Mouse (Mus musculus) cerebellum, adult 9-11 months (tissue): ENCODE results near the gene Abca13.
"Not testable (repeated sequence)": the region's sequence is repeated elsewhere in the genome, so short reads cannot be mapped to it uniquely, and the experiment has no call there.

Source experiments
- DNase-seq: peaks from one replicate; pipeline ENCODE4 v3.0.0; 2022

The Abca13 gene

DNA sequence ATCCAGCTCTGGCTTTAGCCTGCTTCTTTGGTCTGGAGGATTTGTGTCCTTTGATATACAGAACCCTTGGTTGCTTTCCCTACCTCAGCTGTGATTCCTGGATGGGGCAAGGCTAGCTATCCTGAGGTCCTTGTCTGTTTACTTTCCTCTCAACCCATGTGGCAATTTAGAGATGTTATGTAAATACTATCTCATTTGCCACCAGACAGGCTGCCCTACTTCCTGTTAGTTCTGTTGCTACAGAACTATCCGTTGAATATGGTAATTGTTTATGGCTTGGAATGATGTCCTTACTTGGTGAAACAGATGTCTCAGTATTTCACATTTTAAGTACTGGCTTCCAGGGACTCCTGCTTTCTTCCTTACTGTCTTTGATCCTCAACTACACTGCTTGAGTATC, 107.9 kb downstream of the Abca13 start:
- no peak for DNase-seq

GRCm38 (mm10) chr11:9305450-9305849, 113.7 kb downstream of the Abca13 start:
- no peak for DNase-seq

- no peak for DNase-seq
These were observed 124.8 kb downstream of the Abca13 start for GRCm38 (mm10) chr11:9316545-9316944.

- peak; percentile 17 for DNase-seq
These were observed 125.6 kb downstream of the Abca13 start for GRCm38 (mm10) chr11:9317076-9317929.

GRCm38 (mm10) chr11:9338151-9338550, 146.4 kb downstream of the Abca13 start:
- DNase-seq, result no peak

DNA sequence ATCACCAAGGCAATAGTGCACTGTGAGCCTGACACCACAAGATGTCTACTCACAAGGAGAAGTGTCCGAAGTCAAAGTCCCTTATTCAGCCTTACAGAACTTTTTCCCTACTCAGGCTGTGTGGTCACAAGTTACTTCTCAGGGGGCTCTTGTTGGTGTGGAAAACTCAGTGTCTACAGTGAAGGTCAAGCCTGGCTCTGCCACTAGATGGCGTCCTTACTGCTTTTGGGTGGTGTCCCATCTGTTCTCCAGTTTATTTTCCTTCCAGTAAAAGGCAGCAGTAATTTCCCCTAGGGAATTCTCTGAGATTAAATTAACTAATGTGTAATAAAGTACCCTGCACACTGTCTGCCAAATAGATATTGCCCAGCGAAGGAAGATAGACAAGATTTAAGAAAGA, 156.0 kb downstream of the Abca13 start:
- no peak for DNase-seq

DNA sequence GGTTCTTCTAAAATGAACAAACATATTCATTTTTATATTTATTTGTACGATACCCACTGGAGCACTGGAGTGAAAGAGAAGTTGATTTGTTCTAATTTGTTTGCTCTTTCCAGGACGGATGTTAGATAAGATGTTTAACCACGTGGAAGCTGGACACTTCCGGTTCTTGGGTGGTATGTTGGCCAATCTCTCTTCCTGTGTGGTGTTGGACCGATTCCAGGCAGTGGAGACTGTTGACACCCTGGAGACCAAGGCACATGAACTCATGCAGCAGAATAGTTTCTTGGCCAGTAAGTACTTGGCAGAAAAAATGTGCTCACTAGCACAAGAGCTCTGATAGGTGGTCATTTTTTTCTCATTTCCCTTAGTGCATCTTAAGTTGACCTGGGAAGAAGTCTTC, 181.4 kb downstream of the Abca13 start:
- DNase-seq, result no peak

GRCm38 (mm10) chr11:9374426-9374825, 182.7 kb downstream of the Abca13 start:
- DNase-seq, result not testable (repeated sequence)

- no peak for DNase-seq
These were observed 196.8 kb downstream of the Abca13 start for GRCm38 (mm10) chr11:9388520-9388919.

- DNase-seq, result no peak
These were observed 225.2 kb downstream of the Abca13 start for GRCm38 (mm10) chr11:9416946-9417345.

GRCm38 (mm10) chr11:9420205-9420604, 228.5 kb downstream of the Abca13 start:
- no peak for DNase-seq

- DNase-seq, result no peak
These were observed 235.7 kb downstream of the Abca13 start for GRCm38 (mm10) chr11:9427411-9427810.

DNA sequence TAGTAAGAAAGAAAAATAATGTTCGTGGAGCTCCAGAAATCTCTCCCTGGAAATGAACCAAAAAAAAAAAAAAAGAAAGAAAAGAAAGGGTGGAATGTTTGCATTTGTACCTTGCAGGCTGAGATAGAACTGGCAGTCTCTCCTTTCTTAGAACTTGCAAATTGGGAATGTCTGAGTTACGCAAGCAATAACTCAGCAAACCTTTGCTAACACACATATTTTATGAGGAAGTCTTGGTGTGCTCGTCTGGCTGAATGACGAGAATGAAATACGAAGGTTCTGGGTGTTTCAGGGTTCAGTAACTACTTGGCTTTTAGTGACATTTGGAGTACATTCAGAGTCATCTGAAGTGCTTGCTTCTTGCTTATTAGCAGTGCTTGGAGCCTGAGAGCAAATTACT, 241.1 kb downstream of the Abca13 start:
- no peak for DNase-seq

DNA sequence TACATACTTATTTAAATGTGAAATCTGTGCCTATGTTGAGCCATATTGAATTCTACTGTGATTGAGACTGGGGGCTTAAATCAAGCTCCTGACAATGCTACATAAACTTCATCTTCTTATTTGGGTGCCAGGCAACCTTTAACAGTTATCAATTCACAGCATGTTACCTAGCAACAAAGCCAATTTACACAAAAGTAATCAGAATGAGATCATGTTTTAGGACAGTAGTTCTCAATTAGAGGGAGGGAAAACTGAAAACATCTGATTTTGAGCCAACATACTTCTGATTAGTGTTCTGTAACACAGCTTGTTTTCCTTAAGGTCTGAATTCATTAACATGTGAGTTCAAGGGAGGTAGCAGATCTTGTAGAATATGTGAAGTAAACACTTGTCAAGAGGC, 244.9 kb downstream of the Abca13 start:
- no peak for DNase-seq

DNA sequence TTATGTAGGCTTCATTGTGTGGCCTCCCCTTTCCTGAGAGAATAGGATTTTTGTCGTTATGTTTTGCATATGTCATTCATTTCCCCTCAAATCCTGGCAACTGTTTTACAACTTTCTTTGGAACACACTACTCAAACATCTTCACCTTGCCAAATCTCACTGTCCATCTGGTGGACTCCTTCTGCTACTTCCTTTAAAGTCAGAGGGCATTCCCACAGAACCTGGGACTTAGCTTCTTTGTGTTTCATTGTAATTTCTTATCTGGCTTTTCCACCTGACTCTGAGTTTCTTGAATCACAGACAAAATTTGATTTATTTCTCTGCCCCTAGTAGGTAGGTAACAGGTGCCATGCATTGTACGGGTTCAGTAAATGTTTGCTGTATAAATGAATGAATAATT, 248.0 kb downstream of the Abca13 start:
- no peak for DNase-seq

DNA sequence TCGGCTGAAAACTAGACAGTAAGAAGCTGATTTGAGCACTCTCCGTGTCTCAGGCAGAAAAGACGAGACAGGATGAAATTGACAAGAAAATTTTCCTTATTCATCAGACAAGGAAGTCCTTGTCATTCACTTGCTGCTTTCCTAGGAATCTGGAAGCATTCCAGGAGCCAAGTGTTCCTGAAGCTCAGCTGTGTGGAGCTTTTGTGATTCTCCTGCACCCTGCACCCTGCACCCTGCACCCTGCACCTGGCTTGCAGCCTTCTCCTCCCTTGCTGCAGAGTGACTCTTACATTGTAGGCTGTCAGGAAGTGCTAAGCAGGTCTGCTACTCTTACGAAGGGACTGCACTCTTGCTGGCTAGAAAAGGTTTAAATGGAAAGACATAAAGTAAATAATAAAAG, 249.4 kb downstream of the Abca13 start:
- DNase-seq, result no peak

DNA sequence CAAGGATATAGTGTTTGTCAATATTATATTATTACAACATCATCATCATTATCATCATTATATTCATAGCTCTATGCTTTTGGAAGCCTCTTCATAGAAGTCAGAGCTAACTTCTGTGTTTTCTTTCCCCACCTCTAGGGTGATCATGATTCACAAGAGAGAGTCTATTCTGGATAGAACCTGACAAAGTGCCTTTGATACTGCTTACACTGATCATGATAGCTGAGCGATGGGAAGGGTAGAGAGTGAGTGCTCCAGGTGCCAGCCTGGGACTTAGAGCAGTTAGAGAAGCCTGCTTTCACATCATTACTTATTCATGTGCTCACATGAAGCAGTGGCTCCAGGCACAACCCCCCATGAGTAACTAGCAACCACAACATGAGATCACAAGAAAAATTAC, 280.7 kb downstream of the Abca13 start:
- no peak for DNase-seq

DNA sequence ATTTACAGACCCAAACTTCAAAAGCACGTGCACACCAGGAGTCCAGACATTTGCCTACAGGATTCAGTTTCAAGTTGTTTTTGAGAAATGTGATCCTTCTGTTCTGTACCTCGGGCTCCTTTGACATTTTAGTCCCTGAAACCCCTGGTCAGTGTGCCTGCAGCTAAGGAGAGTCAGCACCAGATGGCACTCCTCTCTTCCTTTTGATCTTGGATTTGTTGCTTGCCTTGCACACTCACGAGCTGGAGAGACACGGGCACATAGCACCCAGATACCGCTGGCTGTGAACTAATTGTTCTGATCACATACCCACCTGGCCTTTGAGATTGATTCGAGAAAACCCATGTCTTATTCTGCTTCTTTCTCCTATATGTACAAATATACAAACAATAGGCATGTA, 289.8 kb downstream of the Abca13 start:
- no peak for DNase-seq

- DNase-seq, result peak; percentile 6
These were observed 308.8 kb downstream of the Abca13 start for GRCm38 (mm10) chr11:9500326-9501142.

DNA sequence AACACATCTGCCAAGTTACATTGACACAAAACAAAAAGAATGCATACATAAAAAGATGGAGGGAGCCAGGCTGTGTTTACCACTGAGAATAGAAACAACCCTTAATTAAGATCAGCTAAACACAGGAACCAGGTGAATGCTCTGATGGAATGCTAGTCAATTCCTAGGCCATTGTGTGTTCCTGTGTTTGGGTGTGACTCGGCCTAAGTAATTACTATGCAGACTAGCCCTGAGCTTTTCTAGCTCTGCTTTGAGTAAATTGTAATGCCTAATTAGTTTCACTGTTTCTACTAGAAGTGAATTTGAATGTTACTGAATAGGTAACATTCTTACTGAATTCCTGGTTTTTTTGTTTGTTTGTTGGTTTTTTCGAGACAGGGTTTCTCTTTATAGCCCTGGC, 323.2 kb downstream of the Abca13 start:
- DNase-seq, result not testable (repeated sequence)

DNA sequence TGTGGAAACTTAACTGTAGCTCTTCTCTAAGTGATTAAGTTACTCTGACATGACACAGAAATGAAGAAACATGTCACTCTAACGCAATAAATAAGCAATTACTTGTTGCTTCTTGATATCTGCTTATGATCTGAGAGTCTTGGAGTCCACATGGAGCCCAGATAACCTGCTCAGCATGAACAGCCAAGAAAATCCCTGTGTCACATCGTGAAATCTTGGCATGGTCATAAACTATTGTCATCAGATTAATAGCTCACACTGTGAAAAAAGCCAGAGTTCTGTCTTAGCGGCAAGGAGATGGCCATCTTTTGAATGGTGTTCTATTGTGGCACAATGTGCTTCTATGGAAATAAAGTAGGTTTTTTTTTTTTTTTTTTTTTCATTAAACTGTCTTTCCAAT, 336.8 kb downstream of the Abca13 start:
- no peak for DNase-seq

GRCm38 (mm10) chr11:9531715-9532114, 340.0 kb downstream of the Abca13 start:
- no peak for DNase-seq

- DNase-seq, result no peak
These were observed 341.4 kb downstream of the Abca13 start for GRCm38 (mm10) chr11:9533189-9533588.

DNA sequence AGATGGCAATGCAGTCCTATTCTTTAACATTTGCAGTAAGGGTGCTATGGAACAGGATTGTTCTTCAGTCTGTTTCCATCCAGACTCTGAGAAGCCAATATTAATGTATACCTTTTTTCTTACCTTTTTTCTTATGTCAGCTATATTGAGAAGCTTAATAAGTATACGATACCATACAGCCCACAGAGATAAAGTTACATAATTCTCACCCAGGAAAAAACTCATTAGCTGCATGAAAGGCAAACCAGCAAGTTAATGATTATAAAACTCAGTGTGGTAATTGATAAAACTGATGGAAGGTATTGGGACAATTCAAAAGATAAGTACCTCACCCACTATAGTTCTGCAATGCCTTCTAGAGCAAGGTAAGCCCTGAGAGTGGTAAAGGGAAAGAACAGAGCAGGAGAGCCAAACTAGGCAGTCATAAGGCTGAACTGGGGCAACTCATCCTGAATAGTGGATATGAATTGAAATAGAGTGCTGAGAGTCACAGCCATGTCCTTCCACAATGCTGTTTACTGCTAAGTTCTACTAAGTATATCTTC, 342.0 kb downstream of the Abca13 start:
- DNase-seq, result no peak
